Mouse (Mus musculus) spleen, postnatal 36 days (tissue): ENCODE results near the gene Lrrc8b.

Experiments
- DNase-seq, 2 experiments: peaks; one replicate each; pipeline ENCODE4 v3.0.0; 2022; ENCODE audit warnings: low spot score in 2 of 2, mixed read lengths in 1 of 2

Lrrc8b gene

DNA sequence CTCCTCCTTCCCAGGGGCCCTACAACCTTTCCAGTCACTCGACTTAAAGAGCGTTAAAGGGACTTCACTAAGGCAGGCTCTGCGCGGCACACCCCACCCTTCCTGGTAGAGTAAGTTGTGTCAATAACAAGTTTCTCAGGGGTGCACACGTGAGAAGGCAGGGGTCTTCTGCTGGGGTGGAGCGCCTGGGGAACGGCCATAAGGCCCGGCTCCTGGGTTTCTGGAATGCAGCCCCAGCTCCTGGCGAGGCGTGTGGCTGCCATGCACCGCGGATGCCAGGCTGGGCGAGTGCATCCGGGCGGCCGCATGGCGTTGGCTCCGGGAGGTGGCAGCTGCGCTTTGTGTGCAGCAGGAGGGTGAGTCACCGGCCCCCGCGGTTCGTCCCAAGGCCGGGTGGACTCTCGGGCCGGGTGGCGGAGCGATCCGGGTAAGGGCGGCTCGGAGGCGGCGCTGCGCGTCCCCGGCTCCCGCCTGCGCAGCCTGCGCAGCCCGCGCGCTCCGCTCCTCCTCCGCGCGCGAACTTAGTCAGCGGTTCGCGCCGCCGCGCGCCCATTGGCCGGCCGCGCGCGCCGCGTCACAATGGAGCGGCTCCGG is at the start of gene Lrrc8b:
Gene Lrrc8b (plus strand): TSS at position 578 of the 594 bp plus-strand sequence.
- peak; percentile 75 to 76 for DNase-seq

DNA sequence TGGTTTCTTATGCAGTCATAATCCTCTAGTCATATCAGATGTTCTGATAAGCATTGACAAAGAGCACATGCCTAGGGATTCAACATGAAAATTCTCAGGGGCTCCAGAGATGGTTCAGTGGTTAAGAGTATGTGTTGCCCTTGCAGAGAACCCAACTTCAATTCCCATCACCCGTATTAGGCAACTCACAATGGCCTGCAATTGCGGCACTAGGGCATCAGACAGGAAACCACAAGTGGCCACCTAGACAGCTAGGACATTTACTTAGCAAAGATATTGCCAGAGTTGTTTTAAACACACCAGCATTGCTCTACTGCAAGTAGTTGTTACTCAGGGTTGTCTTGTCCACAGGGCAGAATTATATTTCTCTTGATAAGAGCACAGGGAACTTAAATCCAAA is 34.1 kb upstream of the Lrrc8b start:
- no peak for DNase-seq

DNA sequence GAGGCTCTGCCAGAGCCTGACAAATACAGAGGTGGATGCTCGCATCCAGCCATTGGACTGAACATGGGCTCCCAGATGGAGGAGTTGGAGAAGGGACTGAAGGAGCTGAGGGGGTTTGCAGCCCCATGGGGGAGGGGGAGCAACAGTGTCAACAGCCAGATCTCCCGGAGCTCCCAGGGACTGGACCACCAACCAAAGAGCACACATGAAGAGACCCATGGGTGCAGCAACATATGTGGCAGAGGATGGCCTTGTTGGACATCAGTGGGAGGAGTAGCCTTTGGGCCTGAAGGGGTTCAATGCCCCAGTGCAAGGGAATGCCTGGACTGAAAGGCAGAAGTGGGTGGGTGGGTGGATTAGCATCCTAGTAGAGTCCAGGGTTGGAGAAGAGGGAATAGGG is 25.2 kb upstream of the Lrrc8b start:
- no peak for DNase-seq

DNA sequence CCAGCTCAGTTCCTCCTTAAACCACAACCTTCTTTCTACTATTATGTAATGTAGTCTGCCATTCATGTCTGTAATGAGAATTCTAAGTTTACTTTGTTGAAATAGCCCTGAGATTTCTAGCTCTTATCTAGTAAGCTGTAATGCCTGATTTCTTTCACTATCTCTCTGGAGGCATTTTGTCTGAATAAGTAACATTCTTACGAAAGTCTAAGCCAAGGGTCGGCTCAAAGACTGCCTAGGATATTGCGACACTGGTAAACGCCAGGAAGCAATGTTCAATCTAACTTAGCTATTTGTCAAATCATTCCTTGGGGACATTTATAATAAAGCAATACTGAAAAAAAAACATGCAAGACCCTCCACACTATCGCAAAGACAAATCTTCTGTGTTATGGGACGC is 21.8 kb upstream of the Lrrc8b start:
- no peak for DNase-seq

DNA sequence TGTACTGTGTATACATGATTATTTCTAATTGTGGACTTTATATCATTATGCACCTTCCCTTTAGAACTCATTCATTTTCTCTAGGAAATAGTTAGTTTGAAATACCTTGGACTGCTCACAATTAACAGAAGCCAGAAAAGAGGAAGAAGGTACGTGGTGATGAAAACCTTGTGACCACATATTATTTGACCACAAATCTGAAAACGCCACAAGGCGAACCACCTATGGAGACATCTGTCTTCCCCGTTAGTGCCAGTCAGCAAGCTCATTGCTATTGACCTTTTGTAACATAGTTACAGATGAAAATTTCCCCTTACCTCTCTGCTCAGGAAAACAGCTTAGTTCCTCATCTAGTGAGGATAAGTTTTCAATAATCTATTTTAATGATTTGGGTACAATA is 20.4 kb upstream of the Lrrc8b start:
- DNase-seq = no peak

DNA sequence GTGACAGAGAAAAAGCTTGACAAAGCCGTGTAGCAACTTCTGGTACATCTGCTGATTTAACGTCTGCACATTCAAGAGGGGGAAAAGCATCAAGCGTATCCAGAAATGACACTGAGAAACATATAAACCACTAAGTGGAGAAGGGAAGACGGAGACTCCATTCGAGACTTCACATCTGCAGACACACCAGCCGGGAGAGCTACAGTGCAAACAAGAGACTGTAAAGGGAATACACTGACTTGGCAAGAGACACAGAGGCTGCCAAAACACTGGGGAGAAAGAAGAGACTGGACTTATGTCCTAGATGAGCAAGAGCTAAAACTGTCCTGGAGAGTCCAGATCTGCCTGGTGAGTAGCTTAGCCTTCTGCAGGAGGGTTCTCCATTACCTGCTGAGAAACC is 16.6 kb upstream of the Lrrc8b start:
- no peak for DNase-seq

DNA sequence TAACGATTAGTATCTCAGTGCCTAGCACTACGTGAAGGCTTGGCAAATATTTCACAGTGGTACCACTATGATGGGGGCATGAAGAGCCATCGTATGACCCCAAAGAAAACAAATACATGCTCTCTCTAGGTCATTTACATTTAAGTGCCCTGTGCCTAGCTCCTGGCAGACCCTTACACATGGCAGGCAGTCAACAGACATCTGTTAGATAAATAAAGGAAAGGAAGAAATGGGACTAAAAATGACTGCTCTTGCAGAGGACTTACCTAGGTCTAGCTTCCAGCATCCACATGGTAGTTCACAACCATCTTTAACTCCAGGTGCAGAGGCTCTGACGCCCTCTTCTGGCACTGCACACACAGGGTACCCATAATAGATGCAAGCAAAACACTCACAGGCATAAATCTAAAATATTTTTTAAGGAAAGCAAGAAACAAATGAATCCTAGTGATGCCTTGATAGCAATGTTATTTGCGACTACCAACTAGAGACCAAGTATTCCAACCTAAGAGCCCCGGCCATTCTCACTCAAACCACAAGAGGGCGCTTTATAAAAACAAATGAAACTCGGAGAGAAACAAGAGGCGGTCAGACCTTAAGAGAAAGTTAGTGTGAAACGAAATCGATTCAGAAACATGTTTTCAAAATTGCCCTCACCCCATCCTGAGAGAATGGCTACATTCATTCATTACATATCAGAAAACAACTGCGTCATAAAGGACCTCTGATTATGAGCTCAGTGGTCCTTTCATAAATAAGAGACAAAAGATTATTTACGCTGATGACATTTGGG is 15.7 kb upstream of the Lrrc8b start:
- DNase-seq = peak; percentile 36 to 62

DNA sequence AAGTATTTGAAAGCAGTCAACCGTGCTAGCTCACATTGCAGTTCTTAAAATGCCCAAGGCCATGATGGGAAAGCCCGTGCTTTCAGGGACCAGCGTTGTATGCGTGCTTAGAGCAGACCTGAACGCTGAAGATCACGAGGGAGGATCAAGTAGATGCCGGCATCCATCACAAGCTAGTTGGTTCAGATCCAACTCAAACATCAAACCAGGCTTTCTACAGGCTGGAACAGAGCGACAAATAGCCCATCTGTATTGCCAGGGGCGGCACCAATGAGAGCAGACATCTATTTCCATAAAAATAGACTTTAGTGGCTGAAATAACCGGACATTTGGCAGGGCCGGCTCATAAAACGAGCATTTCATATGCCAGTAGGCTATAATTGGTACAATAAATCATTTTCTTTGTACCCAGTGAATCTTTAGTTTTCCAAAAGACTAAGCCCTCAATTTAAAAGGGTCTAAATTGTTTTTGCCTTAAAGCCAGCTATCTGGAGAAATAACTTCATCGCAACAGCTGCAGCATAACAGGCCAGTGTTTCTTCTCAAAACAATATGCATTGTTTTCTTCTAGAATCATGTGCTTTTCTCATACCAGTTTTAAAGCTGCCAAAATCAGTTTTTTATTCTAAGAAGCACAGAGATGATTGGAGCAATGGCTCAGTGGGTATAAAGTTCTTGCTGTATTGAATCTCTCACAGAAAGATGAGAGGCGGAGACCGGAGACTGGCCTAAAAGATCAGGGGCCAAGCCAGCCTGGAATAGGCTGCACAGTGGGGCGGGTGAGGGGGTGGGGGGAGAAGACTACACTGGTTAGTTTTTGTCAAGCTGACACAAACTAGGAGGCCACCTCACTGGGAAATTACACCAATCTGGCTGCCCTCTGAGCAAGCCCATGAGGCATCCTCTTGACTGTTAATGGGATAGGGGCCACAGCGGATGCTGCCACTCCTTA is 14.9 kb upstream of the Lrrc8b start:
- no peak for DNase-seq

DNA sequence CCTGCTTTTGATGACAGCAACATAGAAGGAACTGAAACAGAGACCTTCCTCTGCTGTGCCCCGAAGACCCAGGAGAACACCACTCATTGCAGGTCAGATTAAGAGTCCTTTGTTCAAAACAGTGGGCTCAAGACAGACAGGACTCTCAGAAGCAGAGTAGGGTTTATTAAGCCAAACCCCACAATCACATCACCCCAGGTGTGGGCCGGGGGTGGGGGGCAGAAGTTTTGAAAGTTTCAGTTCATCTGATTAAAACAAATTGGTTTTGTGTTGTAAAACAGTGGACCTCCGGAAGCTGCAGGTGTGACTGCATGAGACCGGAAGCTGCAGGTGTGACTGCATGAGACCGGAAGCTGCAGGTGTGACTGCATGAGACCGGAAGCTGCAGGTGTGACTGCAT is 14.0 kb upstream of the Lrrc8b start:
- no peak for DNase-seq

DNA sequence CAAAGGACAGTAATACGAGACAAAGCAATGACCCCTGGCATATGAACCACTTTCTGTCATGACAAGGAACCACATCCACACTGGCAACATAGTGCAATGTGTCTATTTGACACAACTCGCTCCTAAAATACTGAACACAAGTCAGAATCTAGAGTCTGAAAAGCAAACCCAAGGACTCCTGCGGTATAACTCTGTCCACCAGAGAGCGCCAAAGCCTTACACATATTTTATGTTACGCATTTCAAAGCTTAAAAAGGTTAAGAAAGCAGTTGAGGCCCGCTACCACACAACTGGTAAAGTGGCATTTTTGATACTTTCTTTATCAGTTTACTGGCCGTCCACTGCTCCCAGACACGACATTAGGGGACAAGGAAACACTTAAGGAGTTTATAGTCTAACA is 10.6 kb upstream of the Lrrc8b start:
- DNase-seq = peak; percentile 53 to 68

DNA sequence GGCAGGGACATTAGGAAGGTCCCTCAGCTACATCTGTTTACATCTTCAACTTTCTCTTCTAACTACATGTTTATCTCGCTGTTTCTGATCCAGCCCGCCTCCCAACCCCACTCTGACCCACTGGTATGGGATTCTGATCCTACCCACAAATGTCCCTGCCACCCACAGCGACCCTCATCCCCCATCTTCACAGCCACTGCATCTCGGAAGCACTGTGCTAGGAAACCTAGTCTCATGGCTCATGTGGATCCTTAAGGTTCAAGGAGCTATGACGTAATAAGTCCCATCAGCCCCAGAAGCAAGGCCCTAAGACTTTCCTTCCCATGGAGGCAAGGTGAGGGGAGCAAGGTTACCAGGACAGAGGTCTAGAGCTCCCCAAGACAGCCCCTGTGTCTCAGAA is 7.9 kb upstream of the Lrrc8b start:
- no peak for DNase-seq

DNA sequence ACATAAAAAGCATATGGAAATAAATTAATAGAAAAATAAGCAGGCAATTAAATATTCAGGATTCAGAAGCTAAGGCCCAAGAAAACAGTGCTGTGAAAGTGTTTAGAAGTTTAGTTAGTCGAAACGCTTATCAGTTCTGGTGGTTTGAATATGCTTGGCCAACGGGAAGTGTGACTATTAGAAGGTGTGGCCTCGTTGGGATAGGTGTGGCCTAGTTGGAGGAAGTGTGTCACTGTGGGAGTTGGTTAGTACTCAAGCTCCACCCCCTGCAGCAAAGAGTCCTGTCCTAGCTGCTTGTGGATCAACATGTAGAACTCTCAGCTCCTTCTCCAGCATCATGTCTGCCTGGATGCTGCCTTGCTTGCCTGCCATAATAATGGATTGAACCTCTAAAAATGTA is 6.5 kb upstream of the Lrrc8b start:
- DNase-seq = peak; percentile 73 to 81

DNA sequence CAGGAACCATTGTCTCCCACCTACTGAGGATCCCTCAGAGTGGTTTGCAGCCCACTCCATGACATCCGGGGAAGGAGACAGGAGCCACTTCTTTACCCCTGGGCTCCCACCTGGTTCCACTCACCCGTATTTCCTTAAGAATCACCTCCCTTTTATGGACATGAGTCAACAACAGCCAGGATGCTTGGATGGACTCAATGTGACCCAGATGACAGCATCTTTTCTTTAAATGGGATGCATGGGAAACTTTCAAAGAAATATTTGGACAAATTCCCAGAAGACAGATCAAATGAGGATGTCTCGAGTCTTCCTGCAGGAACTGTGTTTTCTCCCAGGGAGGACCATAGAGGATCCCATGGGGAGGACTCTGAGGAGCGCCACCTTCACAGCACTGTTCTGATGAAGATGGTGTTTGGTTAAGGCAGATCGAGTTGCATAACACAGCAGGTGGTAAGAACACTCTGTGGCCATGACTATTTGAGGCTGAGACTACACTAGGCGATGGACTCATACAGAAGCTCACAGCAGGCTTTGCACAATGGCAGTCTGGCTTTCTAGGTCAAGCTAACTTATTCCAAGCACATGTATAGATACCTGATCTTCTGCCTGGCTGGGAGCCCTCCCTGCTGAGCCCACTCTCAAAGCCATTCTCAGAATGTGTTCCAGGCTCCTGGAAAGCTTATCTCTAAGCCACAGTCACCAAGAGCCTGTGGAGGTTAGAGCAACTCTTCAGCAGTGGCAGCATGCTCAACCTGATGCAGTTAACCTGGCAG is 4.9 kb upstream of the Lrrc8b start:
- DNase-seq = no peak

DNA sequence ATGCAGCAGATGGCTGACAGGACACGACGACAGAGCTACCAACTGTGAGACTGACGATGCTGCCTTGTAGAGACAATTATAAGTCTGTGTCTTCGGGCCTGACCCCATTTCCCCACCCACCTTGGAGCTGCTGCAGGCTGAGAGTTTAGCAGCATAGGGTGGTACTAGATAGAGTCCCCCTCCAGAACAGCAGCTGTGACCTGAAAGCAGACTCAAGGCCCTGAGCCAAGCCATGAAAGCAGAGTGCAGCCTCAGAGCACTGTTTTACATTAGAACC is 4.3 kb upstream of the Lrrc8b start:
- DNase-seq = no peak

DNA sequence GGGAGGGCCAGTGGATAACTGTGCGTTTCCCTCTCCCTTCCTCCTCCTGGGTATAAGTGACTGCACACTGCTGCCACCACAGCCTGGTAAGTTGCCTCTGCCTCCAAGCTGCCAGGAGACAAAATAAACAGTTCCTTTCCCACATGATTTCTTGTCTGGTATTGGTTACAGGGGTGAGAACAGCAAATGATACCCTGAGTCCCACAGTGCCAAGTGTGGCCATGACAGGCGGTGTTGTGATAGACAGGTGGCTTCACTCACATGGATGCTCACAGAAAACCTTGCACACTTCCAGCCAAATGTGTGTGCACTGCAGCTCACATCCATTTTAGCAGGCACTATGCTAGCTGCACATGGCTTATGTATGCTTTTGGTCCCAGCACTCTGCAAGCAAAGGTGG is 3.8 kb upstream of the Lrrc8b start:
- DNase-seq = no peak

DNA sequence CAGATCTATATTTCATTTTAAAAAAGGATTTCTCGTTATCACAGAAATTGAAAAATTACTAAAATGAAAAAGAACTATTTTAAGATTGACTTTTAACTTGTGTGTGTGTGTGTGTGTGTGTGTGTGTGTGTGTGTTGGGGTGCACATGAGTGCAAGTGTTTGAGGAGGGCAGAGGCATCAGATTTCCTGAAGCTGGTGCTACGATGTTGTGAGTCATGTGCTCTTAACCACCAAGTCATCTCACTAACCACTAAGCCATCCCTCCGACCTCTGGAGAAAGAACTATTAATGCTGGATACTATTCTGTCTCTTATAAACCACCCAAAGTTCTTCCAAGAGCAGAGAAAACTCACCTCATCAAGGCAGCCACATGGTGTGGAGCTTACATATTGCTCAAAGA is 2.9 kb upstream of the Lrrc8b start:
- no peak for DNase-seq

DNA sequence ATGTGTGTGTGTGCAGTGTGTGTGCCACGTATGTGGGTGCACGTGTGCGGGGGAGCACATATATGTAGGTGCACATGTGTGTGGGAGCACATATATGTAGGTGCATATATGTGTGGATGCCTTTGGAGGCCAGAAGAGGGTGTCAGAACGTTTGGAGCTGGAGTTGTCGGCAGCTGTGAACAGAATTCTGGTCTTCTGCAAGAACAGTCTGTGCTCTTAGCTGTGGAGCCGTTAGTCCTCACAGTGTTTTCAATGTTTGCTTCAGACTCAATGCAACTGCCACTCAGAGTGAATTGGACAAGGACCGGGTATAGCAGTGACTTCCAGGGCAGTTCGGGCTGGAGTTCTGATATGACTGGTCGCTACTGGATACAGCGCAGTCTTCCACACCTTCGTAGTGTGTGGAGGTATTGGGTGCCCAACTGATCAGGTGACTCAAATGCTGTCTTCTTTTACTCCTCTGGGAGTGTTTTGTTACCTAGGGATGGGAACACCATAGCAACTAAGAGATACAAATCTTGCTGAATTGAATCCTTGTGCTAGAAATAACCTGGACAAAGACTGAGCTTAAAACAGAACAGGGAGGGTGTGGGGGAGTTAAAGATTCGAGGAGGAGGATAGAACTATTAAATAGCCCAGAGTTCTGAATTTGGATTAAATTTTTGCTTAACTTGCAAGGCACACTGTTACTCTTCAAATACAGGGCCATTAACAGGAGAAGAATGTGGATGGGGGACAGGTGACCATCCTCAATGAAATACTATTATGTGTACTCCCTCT is 1.0 kb upstream of the Lrrc8b start:
- DNase-seq = no peak

DNA sequence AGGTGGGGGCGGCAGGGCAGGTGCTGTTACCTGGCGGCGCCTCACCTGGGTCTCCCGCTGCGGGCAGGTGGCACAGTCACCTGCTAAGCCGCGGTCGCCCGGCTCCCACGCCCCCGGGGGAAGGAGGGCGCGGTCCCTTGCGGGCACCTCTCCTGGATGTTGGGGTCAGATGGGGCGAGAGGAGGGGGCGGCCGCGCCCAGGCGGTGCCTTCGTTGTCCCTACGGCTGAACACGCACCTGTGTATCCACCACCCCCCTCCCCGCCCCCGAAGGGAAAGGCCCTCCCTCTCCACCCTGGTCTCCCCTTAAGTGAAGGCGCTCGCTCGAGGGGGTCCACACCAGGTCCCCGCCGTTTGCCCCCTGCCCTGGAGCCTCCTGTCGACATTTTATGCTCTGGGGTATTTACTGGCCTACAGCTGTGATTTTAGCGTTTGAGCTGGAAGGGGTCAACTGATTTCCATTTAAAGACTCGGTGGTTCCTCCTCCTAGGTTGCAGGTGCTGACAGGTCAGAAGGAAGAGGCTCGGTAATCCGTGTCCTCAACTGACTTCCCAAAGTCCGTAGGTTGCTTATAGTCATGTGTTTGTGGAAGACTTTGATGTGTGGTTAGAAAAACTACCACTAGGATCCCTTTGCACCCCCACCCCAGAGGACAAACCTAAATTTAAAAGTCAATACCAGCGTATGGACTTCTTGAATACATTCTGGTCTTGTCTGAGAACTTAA is 538 bp downstream of the Lrrc8b start:
- DNase-seq = no peak

DNA sequence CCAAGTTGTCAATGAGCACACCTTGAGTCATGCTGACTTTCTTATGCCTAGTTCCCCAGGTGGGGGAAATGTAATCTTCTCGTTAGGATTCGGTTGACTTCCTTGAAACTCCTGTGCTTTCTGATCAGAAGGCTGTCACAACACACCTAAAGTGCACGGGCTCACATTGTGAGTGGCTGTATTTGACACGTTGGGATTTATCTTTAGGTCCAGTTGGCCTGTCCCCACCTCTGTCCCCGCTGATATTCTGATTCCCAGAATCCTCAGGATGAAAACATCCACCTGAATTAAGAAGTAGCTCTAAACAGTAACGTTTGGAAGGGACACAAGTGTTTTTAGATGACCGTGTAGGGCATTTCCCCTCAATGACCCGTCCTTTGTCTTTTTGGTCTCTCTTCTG is 1.6 kb downstream of the Lrrc8b start:
- no peak for DNase-seq

DNA sequence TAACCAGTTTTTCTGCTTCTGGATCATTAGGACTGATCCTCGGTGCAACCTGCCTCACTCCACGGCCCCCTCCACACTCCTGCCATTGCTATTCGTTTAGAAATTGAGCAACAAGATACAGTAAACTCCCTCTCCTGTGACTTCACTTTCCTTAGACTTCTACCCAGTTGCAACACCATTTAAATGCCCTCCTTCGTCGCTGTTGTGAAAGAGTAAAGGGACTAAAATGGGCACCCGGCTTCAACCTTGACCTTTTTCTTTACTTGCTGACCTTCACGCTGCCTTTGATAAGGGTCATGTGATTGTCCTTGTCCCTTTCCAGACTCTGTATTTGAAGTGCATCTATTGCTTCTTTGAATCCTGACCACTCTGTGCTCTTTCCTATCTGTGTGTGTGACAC is 2.8 kb downstream of the Lrrc8b start:
- no peak for DNase-seq

DNA sequence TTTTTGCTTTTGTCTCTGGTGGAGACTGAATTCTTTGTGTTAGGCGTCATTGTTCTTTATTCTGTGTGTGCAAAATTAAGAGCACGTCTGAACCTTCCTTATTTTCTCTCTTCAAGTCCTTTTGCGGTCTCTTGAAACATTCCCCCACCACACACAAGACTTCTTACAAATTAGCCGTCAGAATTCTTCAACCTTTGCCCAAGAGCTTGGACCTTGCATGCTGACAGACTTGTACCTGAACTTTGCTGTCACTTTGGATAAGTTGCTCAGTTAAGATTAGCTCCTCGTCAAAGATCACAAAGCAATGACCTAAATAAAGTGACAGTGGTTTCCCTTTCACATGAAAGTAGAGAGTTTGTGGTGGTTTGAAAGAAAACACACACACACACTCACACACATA is 3.3 kb downstream of the Lrrc8b start:
- DNase-seq = no peak
